Mouse (Mus musculus): ENCODE data around the gene Pccb. TPM values are rescaled to one million over a fixed set of nuclear protein-coding genes. Genes with fewer than 3 reads are reported as not detected.

Gene Pccb
- polyA plus RNA-seq, 1 experiment from 2014 or later: 19.1 TPM

GRCm38 (mm10) chr9:100969461-100969860, 65.2 kb downstream of the Pccb start:
- WGBS: 79% methylated on average over 2 of the region's 2 CpGs
- Histone ChIP-seq H3K4me3 (no peak overlapping the region), H3K4me1 (no peaks in the 10 kb centered on the region; the same call in 1 of the 2 replicates), H3K9me3 (no peaks in the 10 kb centered on the region), H3K4me2 (replicated peaks) (no peak overlapping the region), H3K36me3 (no peaks in the 10 kb centered on the region), H3K27me3 (peaks cover 7% of the 10 kb centered on the region; the same call in 1 of the 2 replicates), H3K27ac (replicated peaks) (no peak overlapping the region), H3K9ac (replicated peaks) (no peak overlapping the region)
- no peak for ATAC-seq (ENCODE audit: low FRiP score, low read depth)

DNA sequence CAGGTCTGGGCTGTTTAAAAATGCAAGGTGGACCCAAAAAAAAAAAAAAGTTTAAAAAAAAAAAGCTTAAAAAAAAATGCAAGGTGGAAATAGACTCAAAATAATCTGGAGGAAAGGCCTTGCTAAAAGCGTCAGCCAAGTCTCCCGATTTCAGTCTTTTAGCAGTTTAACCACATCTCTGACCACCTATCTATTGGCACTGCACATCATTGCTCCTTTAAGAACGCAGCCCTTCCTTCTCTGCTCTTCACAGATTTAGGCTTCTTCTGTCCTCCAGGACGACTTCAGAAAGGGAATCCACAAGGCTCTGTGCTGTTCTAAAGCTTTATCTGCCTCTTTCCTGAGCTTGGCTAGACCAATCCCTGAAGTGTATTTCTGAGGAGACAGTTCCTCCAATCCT, 70.6 kb downstream of the Pccb start:
- Histone ChIP-seq H3K4me2 (replicated peaks) (no peak overlapping the region), H3K4me1 (peaks cover 11% of the 10 kb centered on the region), H3K9me3 (no peaks in the 10 kb centered on the region), H3K36me3 (no peaks in the 10 kb centered on the region), H3K27me3 (peaks cover 7% of the 10 kb centered on the region; the same call in 1 of the 2 replicates), H3K27ac (replicated peaks) (no peak overlapping the region), H3K4me3 (no peak overlapping the region), H3K9ac (replicated peaks) (no peak overlapping the region)
- no peak for ATAC-seq (ENCODE audit: low FRiP score, low read depth)
- 69% methylated on average over 4 of the region's 4 CpGs for WGBS

DNA sequence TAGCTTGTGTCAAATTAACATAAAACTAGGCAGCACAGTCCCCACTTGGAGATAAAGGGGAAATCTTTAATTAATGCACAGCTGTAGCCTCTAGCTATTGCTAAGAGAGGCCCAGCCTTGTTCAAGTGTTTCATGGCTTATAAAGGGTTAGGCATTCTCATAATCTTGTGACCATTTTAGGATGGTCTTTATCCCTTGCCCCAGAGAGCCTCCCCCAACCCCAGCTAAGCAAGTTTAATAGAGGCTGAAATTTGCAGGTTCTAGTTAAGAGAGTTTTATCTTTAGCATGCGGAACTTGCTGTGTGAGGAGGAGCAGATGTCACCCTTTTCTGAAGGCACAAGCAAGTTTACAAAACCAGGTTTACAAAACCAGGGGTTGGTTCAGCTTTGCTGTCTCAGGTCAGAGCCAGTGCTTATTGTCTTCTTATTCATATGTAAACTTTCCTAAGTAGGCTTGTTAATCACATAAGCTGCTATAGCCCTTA, 71.2 kb downstream of the Pccb start:
- H3K9ac ChIP-seq (replicated peaks): no peak overlapping the region
- peaks cover 7% of the 10 kb centered on the region; the same call in 1 of the 2 replicates for H3K27me3 ChIP-seq
- no peak overlapping the region for H3K4me3 ChIP-seq
- peak; percentile 88 for ATAC-seq (ENCODE audit: low FRiP score, low read depth)
- H3K4me2 ChIP-seq (replicated peaks): no peak overlapping the region
- H3K36me3 ChIP-seq: 0 out of 2 replicates have a peak, but pooled peaks cover 6% of the 10 kb centered on the region
- peaks cover 11% of the 10 kb centered on the region for H3K4me1 ChIP-seq
- no peaks in the 10 kb centered on the region for H3K9me3 ChIP-seq
- peak overlapping the region; percentile 25 for H3K27ac ChIP-seq (replicated peaks)
- WGBS: 21% methylated on average over 1 of the region's 1 CpGs

GRCm38 (mm10) chr9:100962903-100963427, 71.7 kb downstream of the Pccb start:
- Histone ChIP-seq H3K4me3 (no peak overlapping the region), H3K9me3 (no peaks in the 10 kb centered on the region), H3K27ac (replicated peaks) (peak overlapping the region; percentile 25), H3K4me2 (replicated peaks) (no peak overlapping the region), H3K36me3 (0 out of 2 replicates have a peak, but pooled peaks cover 9% of the 10 kb centered on the region), H3K27me3 (peaks cover 7% of the 10 kb centered on the region; the same call in 1 of the 2 replicates), H3K4me1 (peaks cover 11% of the 10 kb centered on the region), H3K9ac (replicated peaks) (no peak overlapping the region)
- WGBS: 54% methylated on average over 5 of the region's 5 CpGs
- peak; percentile 71 for ATAC-seq (ENCODE audit: low FRiP score, low read depth)

- no peak overlapping the region for H3K4me3 ChIP-seq
- H3K36me3 ChIP-seq: peaks cover 38% of the 10 kb centered on the region
- 87% methylated on average over 4 of the region's 4 CpGs for WGBS
- H3K9ac ChIP-seq (replicated peaks): no peak overlapping the region
- H3K9me3 ChIP-seq: no peaks in the 10 kb centered on the region
- no peak overlapping the region for H3K27ac ChIP-seq (replicated peaks)
- H3K4me1 ChIP-seq: no peaks in the 10 kb centered on the region
- H3K27me3 ChIP-seq: no peaks in the 10 kb centered on the region
- no peak overlapping the region for H3K4me2 ChIP-seq (replicated peaks)
- ATAC-seq (ENCODE audit: low FRiP score, low read depth): no peak
These were observed 83.2 kb downstream of the Pccb start for GRCm38 (mm10) chr9:100951481-100951880.

DNA sequence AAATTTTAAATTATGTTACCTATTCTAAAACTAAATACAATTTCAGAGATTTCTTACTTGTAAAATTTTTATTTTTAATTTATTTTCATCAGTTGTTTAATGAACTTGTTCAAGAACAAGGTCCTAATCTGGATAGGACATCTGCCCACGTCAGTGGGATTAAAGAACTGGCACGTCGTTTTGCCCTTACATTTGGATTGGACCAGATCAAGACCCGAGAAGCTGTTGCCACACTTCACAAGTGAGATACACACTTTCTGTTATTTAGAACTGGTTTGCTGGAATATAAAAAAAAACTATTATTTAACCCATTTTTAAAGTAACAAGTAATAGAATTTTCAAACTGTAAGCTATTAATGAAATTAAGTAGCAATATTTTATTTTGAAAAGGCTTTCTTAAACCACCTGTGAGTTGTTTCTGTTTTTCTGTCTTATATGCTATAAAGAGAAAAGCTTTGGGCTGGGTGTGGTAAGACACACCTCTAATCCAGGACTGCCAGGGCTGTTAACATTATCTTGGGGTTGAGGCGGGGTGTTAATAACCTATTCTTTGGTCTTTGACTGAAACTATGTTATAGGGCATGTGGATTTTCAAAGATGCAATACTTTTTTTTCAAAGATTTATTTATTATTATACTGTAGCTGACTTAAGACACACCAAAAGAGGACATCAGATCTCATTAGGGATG, 89.9 kb downstream of the Pccb start:
- 93% methylated on average over 5 of the region's 5 CpGs for WGBS
- Histone ChIP-seq H3K27ac (replicated peaks) (no peak overlapping the region), H3K4me1 (no peaks in the 10 kb centered on the region), H3K9ac (replicated peaks) (no peak overlapping the region), H3K4me2 (replicated peaks) (no peak overlapping the region), H3K4me3 (no peak overlapping the region), H3K9me3 (no peaks in the 10 kb centered on the region), H3K27me3 (no peaks in the 10 kb centered on the region), H3K36me3 (peaks cover 18% of the 10 kb centered on the region; the same call in 1 of the 2 replicates)
- no peak for ATAC-seq (ENCODE audit: low FRiP score, low read depth)

GRCm38 (mm10) chr9:100942042-100942441, 92.7 kb downstream of the Pccb start:
- H3K27me3 ChIP-seq: no peaks in the 10 kb centered on the region
- no peaks in the 10 kb centered on the region for H3K4me1 ChIP-seq
- H3K36me3 ChIP-seq: peaks cover 9% of the 10 kb centered on the region; the same call in 1 of the 2 replicates
- no peak overlapping the region for H3K4me2 ChIP-seq (replicated peaks)
- H3K9ac ChIP-seq (replicated peaks): no peak overlapping the region
- 35% methylated on average over 2 of the region's 2 CpGs for WGBS
- ATAC-seq (ENCODE audit: low FRiP score, low read depth): no peak
- no peaks in the 10 kb centered on the region for H3K9me3 ChIP-seq
- H3K4me3 ChIP-seq: no peak overlapping the region
- no peak overlapping the region; the same call in 1 of the 2 replicates for H3K27ac ChIP-seq (replicated peaks)

Other genes starting within 250 kb of the Pccb start
- 8.5 and 9.7 TPM in 2 replicates for gene Msl2, start 39.2 kb upstream of the Pccb start, polyA plus RNA-seq (2016; fragmentation: Nextera tagmentation; extraction: Ambion mirVana)
- 20.0 and 21.7 TPM in 2 replicates for gene Ppp2r3a, start 216.9 kb upstream of the Pccb start, polyA plus RNA-seq (2016; fragmentation: Nextera tagmentation; extraction: Ambion mirVana)